Mouse (Mus musculus): Measurements from ENCODE around the gene Il19. TPM values are rescaled to one million over a fixed set of nuclear protein-coding genes. Genes with fewer than 3 reads are reported as not detected.

The Il19 gene
- polyA plus RNA-seq (2021): 0.17 TPM

DNA sequence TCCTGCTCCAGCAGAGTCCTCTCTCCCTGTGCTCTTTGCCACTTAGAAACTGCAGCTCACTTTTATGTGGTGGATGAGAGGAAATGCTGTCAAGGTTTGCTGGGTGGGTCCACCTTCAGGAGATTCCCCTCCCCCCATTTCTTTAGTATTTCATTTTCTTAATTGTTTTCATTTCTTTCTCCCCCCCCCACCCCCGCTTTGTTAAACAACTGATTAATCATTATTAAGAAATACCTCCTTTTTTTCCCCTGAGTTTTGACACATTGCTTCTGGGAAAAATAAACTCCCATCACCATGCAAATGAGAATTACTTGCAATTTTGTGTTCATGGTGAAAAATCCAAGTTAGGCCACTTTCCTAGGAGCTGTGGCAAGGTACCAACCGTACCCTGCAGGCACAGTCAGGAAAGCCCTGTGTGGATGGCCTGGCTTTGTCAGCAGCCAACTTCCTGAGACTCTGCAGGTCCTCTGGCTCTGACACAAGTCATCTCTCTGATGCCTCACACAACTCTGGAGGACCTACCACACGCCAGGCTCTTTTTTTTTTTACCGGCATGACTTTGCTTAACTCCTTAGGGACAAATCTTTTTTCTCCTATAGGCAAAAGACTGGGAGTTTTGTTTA, at the start of gene Il19:
Gene Il19, minus strand, starts transcription at position 51 of the 623 bp plus-strand sequence.
- TF ChIP-seq CTCF (IDR thresholded peaks at IDR 0.05): no peak
- CTCF ChIA-PET: no interaction called here
- DNase-seq (ENCODE audit: low read depth, low spot score) (no peak), ATAC-seq (no peak)
- no peaks in the 10 kb centered on the region for H3K27me3 ChIP-seq
- in situ Hi-C loops (cut with MboI; ENCODE audit: low pct_unique_long_range_greater_than_20kb): no loop called here
- POLR2A ChIA-PET: no interaction called here

DNA sequence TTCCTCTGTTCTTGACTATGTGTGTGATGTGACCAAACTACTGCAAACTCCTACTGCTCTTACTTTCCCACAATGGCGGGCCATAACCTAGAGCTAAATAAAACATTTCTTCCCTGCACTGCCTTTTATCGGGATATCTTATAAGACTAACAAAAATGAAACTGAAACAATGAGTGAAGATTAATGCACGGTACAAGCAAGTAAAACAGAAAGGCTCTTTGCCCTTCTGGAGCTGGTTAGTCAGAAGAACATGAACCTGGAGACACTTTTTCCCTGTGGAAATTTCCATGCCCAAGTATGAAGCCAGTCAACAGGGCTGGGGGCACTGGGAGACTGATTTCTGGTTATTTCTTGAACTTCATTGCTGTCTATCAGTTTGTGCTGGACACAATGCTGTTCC, 49.4 kb upstream of the Il19 start:
- ChIA-PET POLR2A (no interaction called here), CTCF (interaction anchor here (1.1 to 1.4 kb wide), 2 partner anchors 14 to 68 kb away, joined by 3 to 4 read pairs; no protein-coding TSS in a partner anchor)
- in situ Hi-C loops (cut with MboI; ENCODE audit: low pct_unique_long_range_greater_than_20kb): loop anchor here (5.0 to 25.0 kb wide), 3 partner anchors 63 to 427 kb away; no protein-coding TSS in a partner anchor
- peaks cover 2% of the 10 kb centered on the region for H3K27me3 ChIP-seq
- TF ChIP-seq CTCF (IDR thresholded peaks at IDR 0.05): no peak
- DNase-seq (ENCODE audit: low read depth, low spot score) (no peak), ATAC-seq (no peak)

GRCm38 (mm10) chr1:130987418-130987817, 47.5 kb upstream of the Il19 start:
- peaks cover 2% of the 10 kb centered on the region for H3K27me3 ChIP-seq
- TF ChIP-seq CTCF (IDR thresholded peaks at IDR 0.05): peak; percentile 61
- ChIA-PET POLR2A (no interaction called here), CTCF (interaction anchor here (0.8 to 1.6 kb wide), 3 partner anchors 8 to 23 kb away, joined by 3 to 9 read pairs (median 3); no protein-coding TSS in a partner anchor)
- in situ Hi-C loops (cut with MboI; ENCODE audit: low pct_unique_long_range_greater_than_20kb): loop anchor here (5.0 to 25.0 kb wide), 3 partner anchors 65 to 425 kb away; no protein-coding TSS in a partner anchor
- DNase-seq (ENCODE audit: low read depth, low spot score) (no peak), ATAC-seq (no peak)

- H3K27me3 ChIP-seq: peaks cover 2% of the 10 kb centered on the region
- ChIA-PET CTCF (interaction anchor here (1.6 kb wide), 1 partner anchor 8 kb away, joined by 9 read pairs; no protein-coding TSS in a partner anchor), POLR2A (no interaction called here)
- TF ChIP-seq CTCF (IDR thresholded peaks at IDR 0.05): no peak
- in situ Hi-C loops (cut with MboI; ENCODE audit: low pct_unique_long_range_greater_than_20kb): loop anchor here (5.0 to 25.0 kb wide), 3 partner anchors 65 to 425 kb away; no protein-coding TSS in a partner anchor
- no peak for DNase-seq (ENCODE audit: low read depth, low spot score)
- no peak for ATAC-seq
Measured at GRCm38 (mm10) chr1:130987001-130987400, 47.1 kb upstream of the Il19 start.

- ATAC-seq: no peak
- POLR2A ChIA-PET: no interaction called here
- H3K27me3 ChIP-seq: no peaks in the 10 kb centered on the region
- no peak for DNase-seq (ENCODE audit: low read depth, low spot score)
- in situ Hi-C loops (cut with MboI; ENCODE audit: low pct_unique_long_range_greater_than_20kb): loop anchor here (10.0 to 25.0 kb wide), 2 partner anchors 190 to 422 kb away; no protein-coding TSS in a partner anchor
- no peak for TF ChIP-seq CTCF (IDR thresholded peaks at IDR 0.05)
- CTCF ChIA-PET: interaction anchor here (1.2 kb wide), 1 partner anchor 162 kb away, joined by 3 read pairs; no protein-coding TSS in a partner anchor
Measured at GRCm38 (mm10) chr1:130984441-130984840, 44.5 kb upstream of the Il19 start.

- no peaks in the 10 kb centered on the region for H3K27me3 ChIP-seq
- in situ Hi-C loops (cut with MboI; ENCODE audit: low pct_unique_long_range_greater_than_20kb): loop anchor here (25.0 kb wide), 1 partner anchor 417 kb away; no protein-coding TSS in a partner anchor
- DNase-seq (ENCODE audit: low read depth, low spot score) (no peak), ATAC-seq (no peak)
- ChIA-PET POLR2A (no interaction called here), CTCF (interaction anchor here (0.6 to 2.6 kb wide), 22 partner anchors 9 to 503 kb away, joined by 3 to 16 read pairs (median 4); no protein-coding TSS in a partner anchor)
- TF ChIP-seq CTCF (IDR thresholded peaks at IDR 0.05): peak; percentile 73
Measured at GRCm38 (mm10) chr1:130979455-130979854, 39.5 kb upstream of the Il19 start.

GRCm38 (mm10) chr1:130963891-130964290, 24.0 kb upstream of the Il19 start:
- ATAC-seq: no peak
- in situ Hi-C loops (cut with MboI; ENCODE audit: low pct_unique_long_range_greater_than_20kb): loop anchor here (5.0 kb wide), 1 partner anchor 77 kb away; the partner anchor contains the start of gene Il24
- no peak for DNase-seq (ENCODE audit: low read depth, low spot score)
- CTCF ChIA-PET: no interaction called here
- TF ChIP-seq CTCF (IDR thresholded peaks at IDR 0.05): no peak
- H3K27me3 ChIP-seq: peaks cover 13% of the 10 kb centered on the region
- POLR2A ChIA-PET: interaction anchor here (1.3 kb wide), 1 partner anchor 12 kb away, joined by 3 read pairs; no protein-coding TSS in a partner anchor

DNA sequence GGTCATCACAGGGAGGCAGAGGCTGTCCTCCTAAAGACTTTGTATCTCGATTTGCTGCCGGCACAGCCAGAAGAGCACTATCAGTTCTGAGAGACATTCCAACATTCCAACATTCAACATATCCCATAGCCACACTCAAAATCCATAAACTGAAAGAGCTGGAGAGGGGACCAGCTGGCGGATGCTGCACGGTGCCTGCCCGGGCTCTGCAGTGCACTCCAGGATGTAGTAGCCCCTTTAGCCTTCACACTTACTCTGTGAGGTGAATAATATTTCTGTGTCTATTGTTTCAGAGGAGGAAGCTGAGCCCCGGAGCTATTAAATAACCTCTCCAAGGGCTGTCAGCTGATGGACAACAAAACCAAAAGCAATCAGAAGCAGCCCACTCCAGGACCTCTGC, 7.0 kb upstream of the Il19 start:
- peaks cover 5% of the 10 kb centered on the region for H3K27me3 ChIP-seq
- TF ChIP-seq CTCF (IDR thresholded peaks at IDR 0.05): no peak
- ChIA-PET POLR2A (interaction anchor here (0.6 kb wide), 1 partner anchor 138 kb away, joined by 4 read pairs; no protein-coding TSS in a partner anchor), CTCF (no interaction called here)
- no peak for ATAC-seq
- in situ Hi-C loops (cut with MboI; ENCODE audit: low pct_unique_long_range_greater_than_20kb): no loop called here
- no peak for DNase-seq (ENCODE audit: low read depth, low spot score)

- ChIA-PET CTCF (interaction anchor here (1.0 to 1.4 kb wide), 3 partner anchors 10 to 31 kb away, joined by 3 read pairs; partner anchors contain the start of gene Il20), POLR2A (no interaction called here)
- TF ChIP-seq CTCF (IDR thresholded peaks at IDR 0.05): no peak
- in situ Hi-C loops (cut with MboI; ENCODE audit: low pct_unique_long_range_greater_than_20kb): no loop called here
- no peaks in the 10 kb centered on the region for H3K27me3 ChIP-seq
- no peak for DNase-seq (ENCODE audit: low read depth, low spot score)
- ATAC-seq: no peak
Measured at GRCm38 (mm10) chr1:130941801-130942200, 1.9 kb upstream of the Il19 start.

GRCm38 (mm10) chr1:130938192-130938591, 1.7 kb downstream of the Il19 start:
- no peak for ATAC-seq
- TF ChIP-seq CTCF (IDR thresholded peaks at IDR 0.05): no peak
- no peaks in the 10 kb centered on the region for H3K27me3 ChIP-seq
- ChIA-PET CTCF (interaction anchor here (1.3 kb wide), 1 partner anchor 8 kb away, joined by 3 read pairs; no protein-coding TSS in a partner anchor), POLR2A (no interaction called here)
- no peak for DNase-seq (ENCODE audit: low read depth, low spot score)
- in situ Hi-C loops (cut with MboI; ENCODE audit: low pct_unique_long_range_greater_than_20kb): no loop called here

- no peak for TF ChIP-seq CTCF (IDR thresholded peaks at IDR 0.05)
- no peaks in the 10 kb centered on the region for H3K27me3 ChIP-seq
- POLR2A ChIA-PET: no interaction called here
- CTCF ChIA-PET: interaction anchor here (0.7 kb wide), 1 partner anchor 9 kb away, joined by 3 read pairs; no protein-coding TSS in a partner anchor
- no peak for DNase-seq (ENCODE audit: low read depth, low spot score)
- ATAC-seq: no peak
- in situ Hi-C loops (cut with MboI; ENCODE audit: low pct_unique_long_range_greater_than_20kb): no loop called here
Measured at GRCm38 (mm10) chr1:130937170-130937569, 2.7 kb downstream of the Il19 start.

Data from Patski (cell line).